Mouse (Mus musculus) forebrain, embryonic 15.5 days (tissue): ENCODE results near the gene Nexn. TPM values are rescaled to one million over a fixed set of nuclear protein-coding genes. Genes with fewer than 3 reads are reported as not detected.

Experiments used
- polyA plus RNA-seq: library from polyadenylated mRNA; unstranded; fragments of >200 nt; fragmentation: Nextera tagmentation; extraction: Ambion mirVana; gene quantifications from 2 replicates; pipeline ENCODE4 v1.2.1, GENCODE M21; 2015

Gene Nexn
- polyA plus RNA-seq, 1 experiment from 2014 or later, result 3.9 TPM

Other genes starting within 250 kb of the Nexn start
- gene Gipc2, start 100.1 kb downstream of the Nexn start, polyA plus RNA-seq, result 1.9 and 2.7 TPM in 2 replicates
- gene Dnajb4, start 56.0 kb downstream of the Nexn start, polyA plus RNA-seq, result 29.8 and 35.4 TPM in 2 replicates
- gene Fubp1, start 55.9 kb downstream of the Nexn start, polyA plus RNA-seq, result 302 and 309 TPM in 2 replicates
- 24.6 and 26.5 TPM in 2 replicates for gene Miga1, start 74.1 kb upstream of the Nexn start, polyA plus RNA-seq
- gene Usp33, start 80.1 kb upstream of the Nexn start, polyA plus RNA-seq, result 86.0 and 89.1 TPM in 2 replicates
- 33.6 and 35.5 TPM in 2 replicates for gene Zzz3, start 129.1 kb upstream of the Nexn start, polyA plus RNA-seq